Mouse (Mus musculus) E14TG2a.4 (cell line): ENCODE measurements at regions not wholly inside any gene's neighbourhood (a gene's known extent, or its start where the extent isn't known, plus 50 kb on each side); places are given as distances from the start of the nearest gene placed in this dataset.

Source experiments
- CTCF ChIP-seq: conservative IDR thresholded peaks from 2 replicates; pipeline ENCODE4 v1.5.1; 2014; ENCODE audit warnings: low read length
- NANOG ChIP-seq: IDR thresholded peaks from 2 replicates; pipeline ENCODE4 v1.6.1; 2014; ENCODE audit warnings: borderline replicate concordance, low read length, mixed read lengths

DNA sequence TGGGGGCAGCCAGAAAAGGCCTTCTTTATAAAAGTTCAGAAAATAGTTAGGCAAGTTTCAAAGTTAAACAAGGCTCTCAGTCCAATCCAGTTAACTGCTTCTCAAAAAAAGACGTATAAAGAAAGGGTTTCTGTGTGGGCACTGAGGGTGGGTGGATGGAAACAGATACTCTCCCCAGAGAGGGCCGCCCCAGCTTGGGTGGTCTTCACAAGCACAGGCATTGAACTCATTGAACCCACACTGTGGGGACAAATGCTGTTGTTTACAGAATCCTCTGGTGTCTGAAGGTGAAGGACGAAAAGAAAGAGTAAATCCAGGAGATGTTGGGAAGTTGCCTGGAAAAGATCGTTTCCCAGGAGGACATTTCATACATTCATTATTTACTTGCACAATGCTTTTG lies 253.9 kb downstream of the Trib2 start:
- no peak for TF ChIP-seq CTCF
- TF ChIP-seq NANOG, result no peak
